Mouse (Mus musculus) bone marrow, adult 2 months (tissue): ENCODE measurements around the gene Elmo1. TPM values are rescaled to one million over a fixed set of nuclear protein-coding genes. Genes with fewer than 3 reads are reported as not detected.

Experiments used
- H3K27ac ChIP-seq: fragments of 200-500 bp; 2 replicates; pipeline ENCODE4 v1.5.1; 2012; ENCODE audit warnings: low read depth, mild to moderate bottlenecking, control low read depth, inconsistent platforms, low read length; ENCODE audit not compliant: control insufficient read depth, poor library complexity, insufficient read depth
- H3K4me1 ChIP-seq: fragments of 200-500 bp; 2 replicates; pipeline ENCODE4 v1.6.1; 2011; ENCODE audit warnings: low read length; ENCODE audit not compliant: control insufficient read depth, insufficient read depth
- H3K4me3 ChIP-seq: fragments of 200-500 bp; replicated peaks from 2 replicates; pipeline ENCODE3; 2011; ENCODE audit warnings: mild to moderate bottlenecking, low read depth, low read length, control low read depth; ENCODE audit not compliant: control insufficient read depth
- CTCF ChIP-seq: fragments of 200-500 bp; IDR thresholded peaks from 2 replicates; pipeline ENCODE4 v1.5.1; 2011; ENCODE audit warnings: low read length, control low read depth; ENCODE audit not compliant: control insufficient read depth, insufficient read depth
- POLR2A ChIP-seq: fragments of 200-500 bp; IDR thresholded peaks from 2 replicates; pipeline ENCODE4 v1.6.1; 2011; ENCODE audit warnings: low read depth, mild to moderate bottlenecking, control low read depth, low read length, borderline replicate concordance; ENCODE audit not compliant: control insufficient read depth
- WGBS: fragments of 180-500 bp; shearing (Covaris S2); methylation state at CpG from one replicate; pipeline ENCODE4 v1.1.7; 2018; 5-methylcytosine and 5-hydroxymethylcytosine counted together
- polyA plus RNA-seq: library from polyadenylated mRNA; stranded (reverse); fragments of >200 nt; gene quantifications from 2 replicates; pipeline ENCODE4 v1.2.4, GENCODE M21; 2011; ENCODE audit warnings: low replicate concordance; ENCODE audit not compliant: missing spikeins, insufficient read depth, insufficient read length

Gene Elmo1
- polyA plus RNA-seq, 1 experiment = 13.2 TPM

DNA sequence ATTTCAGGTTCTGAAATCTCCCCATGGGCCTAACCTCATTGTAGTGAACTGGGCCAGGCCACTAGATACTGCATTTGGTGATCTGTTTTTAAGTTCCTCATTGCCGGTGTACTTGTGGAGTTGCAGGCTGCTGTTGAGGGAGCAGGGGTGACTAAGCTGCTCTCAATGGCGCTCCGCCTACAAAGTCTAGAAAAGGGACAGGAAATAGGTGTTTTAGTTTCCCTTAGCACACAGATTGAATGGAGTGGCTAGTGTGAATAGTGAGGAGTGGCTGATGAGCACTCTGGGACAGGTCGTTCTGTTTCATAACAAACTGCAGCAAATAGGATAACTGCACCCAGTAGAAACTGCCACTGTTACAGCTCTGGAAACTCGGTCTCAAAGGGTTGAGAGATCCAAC is 30.3 kb downstream of the Elmo1 start:
- no peak for TF ChIP-seq POLR2A
- TF ChIP-seq CTCF = no peak
- Histone ChIP-seq H3K4me1 (peaks cover 4% of the 10 kb centered on the region), H3K4me3 (no peak overlapping the region), H3K27ac (peak overlapping the region; percentile 58; the same call in 1 of the 2 replicates)
- WGBS = 9% methylated on average over 5 of the region's 5 CpGs

DNA sequence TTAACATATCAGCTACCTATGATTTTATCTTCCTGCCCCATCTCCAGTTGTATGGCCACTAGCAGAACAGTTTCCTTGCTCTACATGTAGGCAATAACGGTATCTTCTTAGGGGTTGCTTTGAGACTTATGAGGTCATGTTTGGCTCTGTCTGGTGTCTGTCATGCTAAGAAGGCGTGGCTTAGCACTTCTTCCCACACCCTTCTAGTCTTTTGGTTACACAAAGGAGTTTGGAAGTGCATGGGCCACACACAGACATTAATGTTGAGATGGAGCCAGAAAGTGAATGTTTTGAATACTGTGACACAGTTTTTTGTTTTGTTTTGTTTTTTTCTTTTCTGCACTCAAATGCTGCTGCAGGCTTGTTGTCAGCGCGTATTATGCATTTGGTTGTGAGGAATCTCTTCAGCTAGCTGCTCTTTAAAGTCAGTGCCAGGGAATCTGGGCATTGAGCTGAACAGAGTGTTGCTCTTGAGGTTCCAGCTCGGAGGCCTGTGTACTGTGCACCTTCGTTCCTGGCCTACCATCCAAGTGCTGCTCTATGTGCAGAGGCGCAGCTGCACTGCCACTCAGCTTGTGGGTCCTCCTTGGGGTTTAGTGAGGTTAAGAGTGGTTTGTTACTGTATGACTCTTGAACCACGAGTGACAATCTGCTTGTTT is 31.1 kb downstream of the Elmo1 start:
- WGBS = 63% methylated on average over 8 of the region's 8 CpGs
- Histone ChIP-seq H3K4me3 (no peak overlapping the region), H3K27ac (no peak overlapping the region), H3K4me1 (peaks cover 6% of the 10 kb centered on the region)
- no peak for TF ChIP-seq POLR2A
- no peak for TF ChIP-seq CTCF

DNA sequence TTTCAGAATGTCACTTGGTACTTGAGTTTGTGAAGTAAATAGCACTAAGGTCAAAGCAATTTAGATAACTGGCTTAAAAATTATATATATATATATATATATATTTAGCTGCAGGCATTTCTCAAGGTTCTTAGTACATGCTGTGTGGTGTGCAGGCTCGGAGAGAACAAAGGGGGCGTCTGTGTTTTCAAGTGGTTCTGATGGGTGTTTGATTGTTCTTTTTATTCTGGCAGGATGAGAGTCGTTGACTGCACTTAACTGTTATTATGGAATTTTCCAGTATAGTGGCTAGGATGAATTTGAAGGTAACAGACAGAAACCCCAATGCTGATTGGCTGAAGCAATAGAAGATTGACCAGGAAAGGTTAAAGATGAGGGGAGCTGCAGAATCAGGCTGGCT is 33.6 kb downstream of the Elmo1 start:
- TF ChIP-seq CTCF (no peak), POLR2A (no peak)
- WGBS = 76% methylated on average over 3 of the region's 3 CpGs

DNA sequence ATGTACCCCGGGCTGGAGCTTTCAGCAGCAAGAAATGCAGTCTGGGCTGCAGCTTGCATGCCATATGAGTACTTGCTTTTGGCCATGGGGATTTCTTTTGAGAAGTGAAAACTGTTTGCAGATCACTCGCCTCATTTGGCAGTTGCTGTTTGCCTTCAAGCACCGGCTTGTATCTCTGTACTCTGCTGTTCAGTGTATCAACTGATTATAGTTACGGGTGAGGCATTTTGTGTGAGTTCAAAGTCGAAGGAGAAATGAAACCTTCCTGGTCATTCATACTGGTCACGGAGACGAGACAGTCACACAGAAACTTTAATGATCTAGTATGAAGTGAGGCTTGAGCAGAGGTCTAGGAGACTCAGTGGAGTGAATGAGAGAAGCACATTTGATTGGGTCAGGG is 34.6 kb downstream of the Elmo1 start:
- 35% methylated on average over 7 of the region's 7 CpGs for WGBS
- no peak overlapping the region for H3K27ac ChIP-seq
- TF ChIP-seq CTCF (no peak), POLR2A (no peak)
- no peak overlapping the region for H3K4me3 ChIP-seq
- peaks cover 11% of the 10 kb centered on the region for H3K4me1 ChIP-seq

More for the DNA sequence above, 33.6 kb downstream of the Elmo1 start:
- no peak overlapping the region for H3K4me3 ChIP-seq
- H3K27ac ChIP-seq = no peak overlapping the region
- H3K4me1 ChIP-seq = peaks cover 11% of the 10 kb centered on the region

DNA sequence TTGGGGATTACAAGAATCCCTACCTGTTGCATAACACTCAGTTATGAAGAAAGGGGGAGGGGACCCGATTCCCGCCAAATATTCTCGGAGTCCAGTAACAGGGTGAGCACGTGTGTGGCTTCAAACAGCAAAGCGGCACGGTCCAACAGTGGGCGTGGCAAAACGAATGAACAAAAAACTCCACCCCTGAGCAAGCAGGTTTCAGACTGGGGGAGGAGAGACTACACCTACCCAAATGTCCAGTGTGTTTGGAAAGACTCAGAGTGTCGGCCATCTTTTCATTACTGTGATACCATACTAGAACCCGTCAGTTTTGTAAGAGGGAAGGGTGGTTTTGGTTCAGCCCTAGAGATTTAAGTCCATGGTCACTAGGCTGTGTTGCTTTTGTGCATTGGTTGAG is 35.4 kb downstream of the Elmo1 start:
- TF ChIP-seq POLR2A (no peak), CTCF (no peak)
- peaks cover 8% of the 10 kb centered on the region for H3K4me1 ChIP-seq
- H3K4me3 ChIP-seq = no peak overlapping the region
- WGBS = 45% methylated on average over 10 of the region's 10 CpGs
- H3K27ac ChIP-seq = no peak overlapping the region

DNA sequence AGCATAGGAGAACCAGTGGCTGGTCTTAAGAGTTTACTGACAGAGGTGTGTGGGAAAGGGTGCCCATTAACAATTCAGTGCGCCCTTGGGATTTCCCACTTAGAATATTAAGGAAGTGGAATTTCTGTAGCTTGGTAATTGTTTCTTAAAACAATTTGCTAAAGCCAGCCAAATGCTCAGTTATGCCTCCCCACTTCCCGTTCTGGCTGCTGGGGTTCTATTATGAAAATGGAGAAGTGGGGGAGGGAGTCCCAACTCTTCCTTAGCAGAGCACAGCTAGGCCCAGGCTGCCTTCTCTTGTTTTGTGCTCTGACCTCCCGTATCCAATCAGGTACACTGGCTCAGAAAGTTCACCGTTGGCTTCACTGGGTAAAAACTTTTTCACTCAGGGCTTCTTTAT is 37.2 kb downstream of the Elmo1 start:
- peaks cover 12% of the 10 kb centered on the region for H3K4me1 ChIP-seq
- WGBS = 8% methylated on average over 4 of the region's 4 CpGs
- TF ChIP-seq POLR2A = no peak
- no peak for TF ChIP-seq CTCF
- H3K4me3 ChIP-seq = no peak overlapping the region
- H3K27ac ChIP-seq = no peak overlapping the region

DNA sequence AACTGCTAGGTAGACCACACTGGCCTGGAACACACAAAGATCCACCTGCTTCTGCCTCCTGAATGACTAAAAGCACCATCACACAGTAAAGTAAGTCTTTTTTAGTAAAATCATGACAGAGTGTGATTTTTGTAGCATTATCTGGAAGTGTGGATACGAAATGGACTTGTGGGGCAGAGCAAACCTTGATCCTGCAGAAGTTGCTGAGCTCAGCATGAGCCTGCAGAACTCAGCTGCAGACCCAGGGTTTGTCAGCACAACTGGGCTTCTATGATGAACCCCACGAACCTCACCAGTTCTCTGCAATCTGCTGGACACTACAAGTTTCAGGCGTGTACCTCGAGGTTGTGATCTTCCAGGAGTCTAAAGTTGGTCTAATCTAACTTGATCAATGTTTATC is 37.7 kb downstream of the Elmo1 start:
- WGBS = 23% methylated on average over 4 of the region's 4 CpGs
- Histone ChIP-seq H3K4me1 (peaks cover 17% of the 10 kb centered on the region), H3K27ac (no peak overlapping the region), H3K4me3 (no peak overlapping the region)
- TF ChIP-seq CTCF (no peak), POLR2A (no peak)

DNA sequence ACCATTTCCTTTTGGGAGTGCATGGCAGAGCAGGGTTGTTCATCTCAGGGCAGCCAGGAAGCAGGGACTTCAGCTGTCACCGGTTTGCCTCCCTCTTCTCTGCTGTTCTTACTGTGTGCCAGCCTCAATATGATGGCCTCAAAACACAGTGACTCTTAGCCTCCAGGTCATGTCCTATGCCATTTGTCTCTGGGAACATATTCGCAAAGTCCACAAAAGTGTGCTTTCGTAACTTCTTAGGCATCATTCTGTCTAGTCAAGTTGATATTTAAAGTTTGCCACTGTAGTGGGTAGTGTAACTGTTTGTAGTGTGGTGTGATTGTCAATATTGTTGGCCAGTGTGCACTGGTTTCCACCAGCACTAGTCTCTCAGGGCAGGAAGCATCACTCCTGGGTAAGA is 40.3 kb downstream of the Elmo1 start:
- TF ChIP-seq CTCF (no peak), POLR2A (no peak)
- Histone ChIP-seq H3K4me1 (peaks cover 19% of the 10 kb centered on the region), H3K27ac (no peak overlapping the region), H3K4me3 (no peak overlapping the region)
- 67% methylated on average over 3 of the region's 3 CpGs for WGBS

DNA sequence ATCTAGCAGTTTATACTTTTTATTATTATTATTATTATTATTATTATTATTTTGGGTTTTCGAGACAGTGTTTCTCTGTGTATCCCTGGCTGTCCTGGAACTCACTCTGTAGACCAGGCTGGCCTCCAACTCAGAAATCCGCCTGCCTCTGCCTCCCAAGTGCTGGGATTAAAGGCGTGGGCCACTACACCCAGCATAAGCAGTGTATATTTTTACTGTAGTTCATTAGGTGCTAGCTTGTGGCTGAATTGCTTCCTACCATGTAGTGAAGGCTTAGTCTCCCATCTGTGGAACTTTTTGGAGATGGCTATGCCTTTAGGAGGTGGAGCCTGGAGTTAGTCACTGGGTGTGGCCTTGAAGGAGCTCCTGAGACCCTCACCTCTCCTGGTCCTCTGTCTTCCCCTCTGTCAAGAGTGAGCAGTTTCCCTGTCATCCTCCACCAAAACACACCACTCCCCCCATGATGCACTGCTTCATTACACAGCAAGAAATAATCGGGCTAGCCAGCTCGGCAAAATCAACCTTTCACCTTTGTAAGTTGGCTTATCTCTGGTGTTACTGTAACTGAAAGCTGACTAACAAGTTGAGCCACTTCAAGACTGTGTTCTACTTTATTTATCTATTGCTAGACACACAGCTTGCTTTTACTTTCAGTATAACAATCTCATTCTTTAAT is 41.1 kb downstream of the Elmo1 start:
- Histone ChIP-seq H3K27ac (no peak overlapping the region; the same call in 1 of the 2 replicates), H3K4me1 (peaks cover 16% of the 10 kb centered on the region), H3K4me3 (no peak overlapping the region)
- WGBS = 72% methylated on average over 5 of the region's 5 CpGs
- TF ChIP-seq POLR2A (no peak), CTCF (no peak)
